Mouse (Mus musculus) urinary bladder, adult 2 months (tissue): ENCODE measurements around the gene Best3. TPM values are rescaled to one million over a fixed set of nuclear protein-coding genes. Genes with fewer than 3 reads are reported as not detected.

Source experiments
- DNase-seq: peaks from one replicate; pipeline ENCODE4 v3.0.0; 2022; ENCODE audit warnings: low spot score
- polyA plus RNA-seq: library from polyadenylated mRNA; depleted of rRNA; stranded (reverse); fragments of >200 nt; gene quantifications from 2 replicates; pipeline ENCODE4 v1.2.3, GENCODE M21; 2012

Gene Best3
- polyA plus RNA-seq, 1 experiment: 0.14 TPM

- DNase-seq: no peak
Observed at GRCm38 (mm10) chr10:116977858-116978257, 8.3 kb upstream of the Best3 start.

GRCm38 (mm10) chr10:116978841-116979240, 7.3 kb upstream of the Best3 start:
- DNase-seq: no peak

- no peak for DNase-seq
Observed at GRCm38 (mm10) chr10:116980273-116980672, 5.8 kb upstream of the Best3 start.

- no peak for DNase-seq
Observed at GRCm38 (mm10) chr10:116980888-116981287, 5.2 kb upstream of the Best3 start.

GRCm38 (mm10) chr10:116982526-116982925, 3.6 kb upstream of the Best3 start:
- DNase-seq: no peak

- no peak for DNase-seq
Observed at GRCm38 (mm10) chr10:116984836-116985235, 1.3 kb upstream of the Best3 start.

- no peak for DNase-seq
Observed at GRCm38 (mm10) chr10:116993971-116994370, 7.9 kb downstream of the Best3 start.

- no peak for DNase-seq
Observed at GRCm38 (mm10) chr10:116995162-116995561, 9.0 kb downstream of the Best3 start.

- no peak for DNase-seq
Observed at GRCm38 (mm10) chr10:116995584-116996235, 9.6 kb downstream of the Best3 start.

- DNase-seq: peak; percentile 36
Observed at GRCm38 (mm10) chr10:116996236-116996600, 10.1 kb downstream of the Best3 start.

GRCm38 (mm10) chr10:116998716-116999455, 12.8 kb downstream of the Best3 start:
- DNase-seq: no peak

- DNase-seq: no peak
Observed at GRCm38 (mm10) chr10:117000975-117001374, 14.9 kb downstream of the Best3 start.

- DNase-seq: no peak
Observed at GRCm38 (mm10) chr10:117004695-117005094, 18.6 kb downstream of the Best3 start.

GRCm38 (mm10) chr10:117005707-117006464, 19.8 kb downstream of the Best3 start:
- DNase-seq: no peak

- no peak for DNase-seq
Observed at GRCm38 (mm10) chr10:117009691-117010090, 23.6 kb downstream of the Best3 start.

- no peak for DNase-seq
Observed at GRCm38 (mm10) chr10:117011047-117011446, 24.9 kb downstream of the Best3 start.

GRCm38 (mm10) chr10:117013689-117014390, 27.7 kb downstream of the Best3 start:
- DNase-seq: no peak

GRCm38 (mm10) chr10:117014565-117014964, 28.5 kb downstream of the Best3 start:
- no peak for DNase-seq

- no peak for DNase-seq
Observed at GRCm38 (mm10) chr10:117018281-117018840, 32.2 kb downstream of the Best3 start.

- DNase-seq: no peak
Observed at GRCm38 (mm10) chr10:117021020-117021754, 35.1 kb downstream of the Best3 start.

GRCm38 (mm10) chr10:117023693-117024092, 37.6 kb downstream of the Best3 start:
- DNase-seq: no peak
